Mouse (Mus musculus): ENCODE measurements around the gene Cacna1d. TPM values are rescaled to one million over a fixed set of nuclear protein-coding genes. Genes with fewer than 3 reads are reported as not detected.

Gene Cacna1d
- polyA plus RNA-seq, 1 experiment = 1.8 TPM

DNA sequence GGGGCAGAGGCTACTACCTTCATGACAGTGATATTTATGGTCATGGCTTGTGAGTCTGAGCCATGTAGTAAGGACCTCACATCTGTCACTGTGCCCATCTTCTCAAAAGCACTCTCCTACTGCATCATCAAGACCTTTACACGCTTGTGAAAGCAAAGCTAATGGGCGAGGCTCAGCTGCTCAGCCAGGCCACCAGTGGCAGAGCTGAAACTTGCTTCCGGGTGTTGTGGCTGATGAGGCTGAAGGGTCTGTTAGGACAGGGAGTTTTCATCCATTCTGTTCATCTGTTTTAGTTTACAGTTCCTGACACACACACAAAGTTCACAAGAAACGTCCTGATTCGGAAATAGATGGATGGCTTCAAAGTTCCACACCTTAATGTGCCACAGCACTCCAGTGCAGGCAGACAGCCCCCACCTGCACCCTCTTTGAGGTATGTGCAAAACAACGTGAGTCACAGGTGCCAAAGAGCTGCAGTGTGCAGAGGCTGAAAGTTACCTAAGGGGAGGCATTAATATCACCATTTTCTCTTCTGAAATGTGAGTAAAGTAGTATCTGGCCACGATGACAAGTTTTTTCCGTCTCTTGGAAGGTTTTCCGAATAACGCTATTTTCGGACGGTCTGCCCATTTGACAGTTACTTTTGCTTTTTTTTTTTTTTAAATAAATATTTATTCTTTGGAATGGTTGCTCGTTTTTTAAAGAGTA lies 306.7 kb downstream of the Cacna1d start:
- WGBS = 49% methylated on average over 13 of the region's 13 CpGs
- DNase-seq (ENCODE audit: low read depth, low spot score) = no peak

GRCm38 (mm10) chr14:30184013-30184412 lies 307.2 kb downstream of the Cacna1d start:
- 68% methylated on average over 5 of the region's 5 CpGs for WGBS
- DNase-seq (ENCODE audit: low read depth, low spot score) = no peak

- DNase-seq (ENCODE audit: low read depth, low spot score) = no peak
- 85% methylated on average over 18 of the region's 18 CpGs for WGBS
These were observed 308.4 kb downstream of the Cacna1d start for GRCm38 (mm10) chr14:30182624-30183524.

GRCm38 (mm10) chr14:30178306-30178705 lies 312.9 kb downstream of the Cacna1d start:
- WGBS = 79% methylated on average over 4 of the region's 4 CpGs
- no peak for DNase-seq (ENCODE audit: low read depth, low spot score)

DNA sequence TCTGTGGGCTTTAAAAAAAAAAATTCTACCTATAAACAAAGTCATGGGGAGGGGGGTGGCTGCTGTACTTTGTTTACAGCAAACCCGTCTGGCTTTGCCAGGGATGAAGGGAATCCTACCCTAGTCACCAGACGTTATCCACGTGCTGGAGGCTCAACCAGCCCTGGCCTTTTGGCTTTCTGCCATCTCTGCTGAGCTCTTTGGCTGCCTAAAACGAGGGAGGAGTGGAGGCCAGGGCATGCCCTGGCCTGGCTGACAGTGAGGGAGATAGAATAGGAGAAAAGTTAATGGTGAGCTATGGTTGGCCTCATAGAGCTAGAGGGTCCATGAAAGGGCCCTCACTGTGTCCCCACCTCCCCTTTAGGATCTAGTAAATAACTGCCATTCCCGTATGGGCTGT lies 313.4 kb downstream of the Cacna1d start:
- no peak for DNase-seq (ENCODE audit: low read depth, low spot score)
- WGBS = 17% methylated on average over 5 of the region's 5 CpGs

- WGBS = 35% methylated on average over 3 of the region's 3 CpGs
- no peak for DNase-seq (ENCODE audit: low read depth, low spot score)
These were observed 315.9 kb downstream of the Cacna1d start for GRCm38 (mm10) chr14:30175362-30175761.

DNA sequence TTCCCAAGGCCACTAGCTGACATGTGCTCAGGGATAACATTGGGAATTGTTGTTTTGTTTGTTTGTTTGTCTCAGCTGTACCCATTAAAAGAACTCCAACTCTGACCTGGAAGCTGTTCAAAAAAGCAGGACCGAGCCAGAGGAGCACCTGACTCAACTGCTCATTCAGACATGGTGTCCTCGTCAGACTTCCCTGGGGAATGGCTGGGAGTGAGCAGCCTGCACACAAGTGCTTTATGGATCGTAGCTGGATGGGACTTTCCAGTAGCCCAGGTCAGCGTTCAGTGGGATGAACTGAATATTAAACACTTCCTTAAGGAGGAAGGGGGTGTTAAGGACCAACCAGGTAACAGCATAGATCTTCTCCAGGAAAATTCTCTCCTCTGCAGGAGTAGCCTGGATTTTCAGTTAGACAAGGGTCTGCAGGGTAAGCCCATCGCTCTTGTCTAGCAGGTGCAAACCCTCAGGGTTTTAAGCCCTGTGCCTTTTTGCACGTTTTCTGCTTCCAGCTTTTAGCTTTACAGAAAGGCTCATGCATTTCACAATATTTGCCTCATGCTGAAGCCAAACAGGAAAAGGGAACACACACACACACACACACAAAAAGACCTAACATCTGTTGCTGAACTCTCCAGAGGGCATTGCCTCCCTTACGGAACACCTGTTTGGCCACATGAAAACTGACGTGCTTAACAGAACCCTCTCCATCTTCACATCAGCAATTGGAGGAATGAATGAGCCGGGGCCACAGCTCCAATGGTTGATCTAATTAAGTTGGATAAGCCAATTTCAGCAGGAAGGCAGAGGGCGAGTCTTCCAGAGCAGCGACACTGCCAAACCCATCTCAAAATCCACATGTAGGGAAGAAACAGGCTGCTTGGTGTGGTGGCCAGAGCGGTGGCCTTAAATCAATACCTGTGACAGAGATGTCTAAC lies 318.2 kb downstream of the Cacna1d start:
- DNase-seq (ENCODE audit: low read depth, low spot score) = no peak
- 64% methylated on average over 12 of the region's 12 CpGs for WGBS

DNA sequence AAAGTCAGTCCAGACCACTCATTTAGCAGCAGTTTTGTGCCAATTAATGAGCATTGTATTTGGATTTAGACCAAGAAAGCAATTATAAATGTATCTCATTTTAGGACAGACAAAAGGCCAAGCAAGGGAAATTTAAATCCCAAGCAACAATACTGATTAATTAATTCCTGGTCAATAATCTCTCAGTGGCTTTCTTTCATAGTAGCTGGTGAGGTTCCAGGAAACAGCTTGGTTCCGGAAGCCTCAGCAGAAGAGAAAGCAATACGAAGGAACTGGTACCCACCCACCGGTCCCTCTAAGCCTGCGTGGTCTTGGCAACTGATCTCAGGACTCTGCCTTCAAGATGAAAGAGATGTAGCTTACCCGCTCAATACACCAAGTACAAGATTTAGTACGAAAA lies 319.7 kb downstream of the Cacna1d start:
- no peak for DNase-seq (ENCODE audit: low read depth, low spot score)

DNA sequence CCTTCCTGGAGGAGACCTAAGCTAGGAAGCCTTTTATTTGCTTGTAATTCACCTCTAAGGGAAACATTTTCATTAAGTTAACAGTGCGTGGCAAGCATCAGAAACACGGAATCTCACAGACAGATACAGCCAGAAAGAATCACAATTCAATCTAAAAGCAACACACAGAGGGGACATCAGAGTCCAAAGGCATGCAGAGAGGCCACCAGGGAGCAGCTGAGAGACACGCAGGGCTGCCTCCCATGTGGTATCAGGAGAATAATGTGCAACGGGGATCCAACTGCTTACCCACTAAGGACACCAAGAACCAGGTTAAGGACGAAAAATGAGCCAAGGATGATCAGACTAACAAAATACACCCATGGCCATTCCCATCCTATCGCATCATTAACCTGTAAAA lies 320.2 kb downstream of the Cacna1d start:
- DNase-seq (ENCODE audit: low read depth, low spot score) = no peak
- 52% methylated on average over 6 of the region's 6 CpGs for WGBS

More for the DNA sequence above, 319.7 kb downstream of the Cacna1d start:
- 81% methylated on average over 6 of the region's 6 CpGs for WGBS

DNA sequence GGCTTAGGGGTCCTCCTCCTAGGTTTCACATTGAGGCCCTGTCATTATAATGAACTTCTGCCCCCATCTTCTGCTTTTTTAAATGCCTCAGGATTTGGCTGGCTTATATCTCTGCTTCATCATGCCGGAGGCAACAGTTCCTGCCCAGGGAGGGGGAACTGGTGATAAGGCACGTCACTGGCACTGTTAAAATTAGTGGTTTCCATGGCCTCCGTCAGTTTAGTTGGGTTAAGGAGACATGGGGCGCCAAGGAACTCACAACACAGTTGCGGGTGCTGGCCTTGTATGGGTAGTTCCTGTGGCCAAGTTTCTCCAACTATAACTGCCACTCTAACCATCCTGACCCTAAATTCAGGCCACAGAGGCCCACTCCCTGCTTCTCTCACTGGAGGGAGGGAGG lies 321.8 kb downstream of the Cacna1d start:
- WGBS = 72% methylated on average over 5 of the region's 5 CpGs
- no peak for DNase-seq (ENCODE audit: low read depth, low spot score)

- 58% methylated on average over 3 of the region's 3 CpGs for WGBS
- no peak for DNase-seq (ENCODE audit: low read depth, low spot score)
These were observed 322.4 kb downstream of the Cacna1d start for GRCm38 (mm10) chr14:30168902-30169301.

- 89% methylated on average over 3 of the region's 3 CpGs for WGBS
- no peak for DNase-seq (ENCODE audit: low read depth, low spot score)
These were observed 322.9 kb downstream of the Cacna1d start for GRCm38 (mm10) chr14:30168387-30168786.

GRCm38 (mm10) chr14:30167606-30168005 lies 323.6 kb downstream of the Cacna1d start:
- 85% methylated on average over 7 of the region's 7 CpGs for WGBS
- DNase-seq (ENCODE audit: low read depth, low spot score) = no peak

GRCm38 (mm10) chr14:30166036-30166435 lies 325.2 kb downstream of the Cacna1d start:
- 91% methylated on average over 11 of the region's 11 CpGs for WGBS
- no peak for DNase-seq (ENCODE audit: low read depth, low spot score)

DNA sequence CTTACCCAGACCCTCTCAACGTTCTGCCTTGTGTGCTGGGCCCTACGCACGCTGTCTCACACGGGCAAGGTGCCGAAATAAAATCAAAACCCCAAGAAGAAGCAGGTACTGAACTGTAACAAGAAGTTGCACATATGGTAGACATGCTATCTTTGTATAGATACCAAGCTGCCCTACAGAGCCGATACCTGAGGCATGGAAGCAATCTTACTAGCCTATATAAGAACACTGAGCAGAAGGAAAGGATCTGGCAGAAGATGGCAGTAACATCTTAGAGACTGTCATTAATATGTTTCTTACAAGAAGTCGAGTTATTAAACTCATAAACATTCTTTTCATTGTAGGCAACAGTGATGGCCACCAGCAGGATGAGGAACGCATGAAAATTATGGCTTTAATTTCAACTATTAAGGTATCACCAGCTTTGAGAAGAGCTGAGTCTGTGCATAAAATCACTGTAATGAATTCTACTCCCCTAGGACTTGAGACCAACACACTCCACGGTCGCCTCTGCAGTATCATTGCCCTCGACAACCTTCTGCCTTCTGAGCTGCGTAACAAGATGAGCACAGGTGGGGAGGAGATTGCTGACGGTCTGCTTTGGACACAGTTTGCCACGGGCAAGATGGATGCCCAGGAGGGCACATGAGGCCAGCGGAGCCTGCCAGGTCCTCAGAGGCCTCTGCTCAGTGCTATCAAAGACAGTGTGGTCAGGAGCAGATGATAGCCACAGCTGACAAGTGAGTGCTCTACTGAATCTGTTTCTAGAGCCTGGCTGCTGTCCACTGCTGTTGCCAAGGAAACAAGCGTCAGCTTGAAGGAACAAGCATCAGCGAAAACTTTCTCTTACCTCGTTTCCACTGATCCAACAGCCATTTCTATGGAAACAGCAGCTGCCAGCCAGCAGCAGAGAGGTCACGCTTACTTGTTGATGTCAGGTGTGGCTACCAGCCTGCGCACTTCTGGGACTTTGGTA lies 327.2 kb downstream of the Cacna1d start:
- WGBS = 79% methylated on average over 20 of the region's 20 CpGs
- no peak for DNase-seq (ENCODE audit: low read depth, low spot score)

DNA sequence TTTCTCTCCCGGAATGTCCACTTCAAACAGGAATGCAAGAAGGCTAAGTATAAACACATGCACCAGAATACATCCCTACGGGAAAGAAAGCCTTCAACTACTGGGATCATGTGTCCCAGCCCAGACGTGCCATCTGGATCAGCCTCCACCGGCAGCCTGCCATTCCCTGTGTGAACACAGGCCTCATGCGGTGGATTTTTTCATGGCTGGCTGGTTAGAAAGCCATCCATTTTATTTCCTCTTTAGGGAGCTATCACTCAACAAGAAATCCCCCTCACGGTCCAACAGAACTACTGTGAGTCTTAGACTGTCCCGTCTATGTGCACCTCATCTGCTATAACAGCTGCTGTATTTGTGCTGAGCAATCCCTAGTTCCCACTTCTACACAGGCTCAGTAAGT lies 343.5 kb downstream of the Cacna1d start:
- DNase-seq (ENCODE audit: low read depth, low spot score) = no peak
- 72% methylated on average over 7 of the region's 7 CpGs for WGBS

GRCm38 (mm10) chr14:30138379-30138964 lies 352.8 kb downstream of the Cacna1d start:
- DNase-seq (ENCODE audit: low read depth, low spot score) = no peak
- WGBS = 63% methylated on average over 11 of the region's 11 CpGs

DNA sequence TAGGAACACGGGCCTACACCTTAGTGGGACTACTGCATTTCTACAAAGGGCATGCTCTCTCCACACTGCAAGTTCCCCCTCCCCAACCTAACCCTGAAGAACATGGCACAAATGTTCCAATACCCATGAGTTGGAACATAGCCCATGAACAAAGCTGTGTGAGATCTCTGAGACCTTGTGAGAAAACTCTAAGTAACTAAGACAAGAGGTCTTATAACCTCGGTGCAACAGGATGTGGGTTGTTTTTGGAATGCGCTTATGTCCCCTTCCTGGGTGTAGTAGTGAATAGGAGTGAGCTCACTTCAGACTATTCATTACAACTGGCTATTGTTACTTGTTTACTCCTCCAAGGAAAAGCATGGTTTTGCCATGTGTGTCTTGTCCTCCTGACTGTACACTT lies 353.3 kb downstream of the Cacna1d start:
- DNase-seq (ENCODE audit: low read depth, low spot score) = no peak
- WGBS = 79% methylated on average over 3 of the region's 3 CpGs
